Mouse (Mus musculus) midbrain, embryonic 11.5 days (tissue): Measurements from ENCODE around the gene Cenpo. TPM values are rescaled to one million over a fixed set of nuclear protein-coding genes. Genes with fewer than 3 reads are reported as not detected.

Experiments
- ATAC-seq: fragments of 200-750 bp; cut with Nextera tagmentation; 2 replicates; pipeline ENCODE4 v1.8.0; 2017; ENCODE audit warnings: moderate TSS enrichment, moderate library complexity; ENCODE audit not compliant: low FRiP score
- DNase-seq: peaks from one replicate; pipeline ENCODE4 v3.0.0; 2015; ENCODE audit warnings: low spot score; ENCODE audit errors: missing footprints
- H3K27ac ChIP-seq: fragments of 300-500 bp; sonication (generic); 2 replicates; pipeline ENCODE4 v1.5.1; 2014; ENCODE audit warnings: low read depth, low read length
- H3K27me3 ChIP-seq: fragments of 300-500 bp; sonication (generic); 2 replicates; pipeline ENCODE4 v1.6.1; 2014; ENCODE audit warnings: mild to moderate bottlenecking, low read length, moderate library complexity, mixed read lengths; ENCODE audit not compliant: control insufficient read depth, insufficient read depth
- H3K36me3 ChIP-seq: fragments of 300-500 bp; sonication (generic); 2 replicates; pipeline ENCODE4 v1.6.1; 2014; ENCODE audit warnings: mild to moderate bottlenecking, low read length, moderate library complexity, mixed read lengths; ENCODE audit not compliant: control insufficient read depth, insufficient read depth
- H3K4me1 ChIP-seq: fragments of 300-500 bp; sonication (generic); 2 replicates; pipeline ENCODE4 v1.6.1; 2014; ENCODE audit warnings: low read length; ENCODE audit not compliant: control insufficient read depth, insufficient read depth
- H3K4me2 ChIP-seq: fragments of 300-500 bp; sonication (generic); 2 replicates; pipeline ENCODE4 v1.6.1; 2014; ENCODE audit warnings: mild to moderate bottlenecking, moderate library complexity
- H3K4me3 ChIP-seq: fragments of 300-500 bp; sonication (generic); 2 replicates; pipeline ENCODE4 v1.5.1; 2014; ENCODE audit warnings: low read depth, low read length
- H3K9ac ChIP-seq: fragments of 300-500 bp; sonication (generic); 2 replicates; pipeline ENCODE4 v1.6.1; 2014; ENCODE audit warnings: low read length
- H3K9me3 ChIP-seq: fragments of 300-500 bp; sonication (generic); 2 replicates; pipeline ENCODE4 v1.6.1; 2016; ENCODE audit warnings: low read length; ENCODE audit not compliant: control insufficient read depth
- WGBS: fragments of 180-500 bp; shearing (Covaris S2); extraction: QIAGEN DNeasy Blood & Tissue Kit; methylation state at CpG from one replicate; pipeline ENCODE4 v1.1.7; 2014; 5-methylcytosine and 5-hydroxymethylcytosine counted together
- polyA plus RNA-seq: library from polyadenylated mRNA; unstranded; fragments of >200 nt; fragmentation: Nextera tagmentation; extraction: Ambion mirVana; gene quantifications from 2 replicates; pipeline ENCODE4 v1.2.1, GENCODE M21; 2014

The Cenpo gene
- polyA plus RNA-seq, 1 experiment from 2014 or later: 19.7 TPM

GRCm38 (mm10) chr12:4188171-4189059, 45.7 kb downstream of the Cenpo start:
- DNase-seq (peak; percentile 90), ATAC-seq (peak; percentile 84)
- H3K27ac ChIP-seq: peak overlapping the region; percentile 67
- H3K36me3 ChIP-seq: no peaks in the 10 kb centered on the region
- H3K27me3 ChIP-seq: no peaks in the 10 kb centered on the region
- peaks cover 7% of the 10 kb centered on the region; the same call in 1 of the 2 replicates for H3K4me1 ChIP-seq
- H3K9me3 ChIP-seq: no peaks in the 10 kb centered on the region
- H3K4me2 ChIP-seq: no peak overlapping the region
- H3K4me3 ChIP-seq: no peak overlapping the region
- WGBS: 34% methylated on average over 14 of the region's 14 CpGs
- H3K9ac ChIP-seq: 0 out of 2 replicates have a peak overlapping the region, but pooled peaks have one; percentile 12

- H3K27me3 ChIP-seq: no peaks in the 10 kb centered on the region
- H3K27ac ChIP-seq: no peak overlapping the region
- WGBS: 63% methylated on average over 2 of the region's 2 CpGs
- H3K4me3 ChIP-seq: no peak overlapping the region
- no peak overlapping the region for H3K4me2 ChIP-seq
- ATAC-seq (no peak), DNase-seq (no peak)
- H3K36me3 ChIP-seq: no peaks in the 10 kb centered on the region
- no peak overlapping the region for H3K9ac ChIP-seq
- no peaks in the 10 kb centered on the region for H3K9me3 ChIP-seq
- H3K4me1 ChIP-seq: peaks cover 7% of the 10 kb centered on the region; the same call in 1 of the 2 replicates
Measured at GRCm38 (mm10) chr12:4184648-4185047, 49.4 kb downstream of the Cenpo start.

GRCm38 (mm10) chr12:4180507-4180906, 53.6 kb downstream of the Cenpo start:
- 67% methylated on average over 3 of the region's 3 CpGs for WGBS
- DNase-seq (no peak), ATAC-seq (no peak)
- no peak overlapping the region for H3K4me2 ChIP-seq
- peaks cover 3% of the 10 kb centered on the region; the same call in 1 of the 2 replicates for H3K4me1 ChIP-seq
- no peak overlapping the region for H3K9ac ChIP-seq
- no peaks in the 10 kb centered on the region for H3K27me3 ChIP-seq
- H3K9me3 ChIP-seq: no peaks in the 10 kb centered on the region
- H3K27ac ChIP-seq: no peak overlapping the region
- no peak overlapping the region for H3K4me3 ChIP-seq
- H3K36me3 ChIP-seq: no peaks in the 10 kb centered on the region

GRCm38 (mm10) chr12:4179671-4180233, 54.3 kb downstream of the Cenpo start:
- peaks cover 3% of the 10 kb centered on the region; the same call in 1 of the 2 replicates for H3K4me1 ChIP-seq
- 85% methylated on average over 6 of the region's 6 CpGs for WGBS
- no peak overlapping the region for H3K4me3 ChIP-seq
- no peaks in the 10 kb centered on the region for H3K36me3 ChIP-seq
- DNase-seq (no peak), ATAC-seq (no peak)
- no peak overlapping the region for H3K27ac ChIP-seq
- no peak overlapping the region for H3K4me2 ChIP-seq
- no peaks in the 10 kb centered on the region for H3K27me3 ChIP-seq
- H3K9ac ChIP-seq: no peak overlapping the region
- no peaks in the 10 kb centered on the region for H3K9me3 ChIP-seq

GRCm38 (mm10) chr12:4178839-4179238, 55.3 kb downstream of the Cenpo start:
- H3K27me3 ChIP-seq: no peaks in the 10 kb centered on the region
- H3K9me3 ChIP-seq: no peaks in the 10 kb centered on the region
- H3K4me3 ChIP-seq: no peak overlapping the region
- no peak overlapping the region for H3K27ac ChIP-seq
- ATAC-seq (no peak), DNase-seq (no peak)
- no peaks in the 10 kb centered on the region for H3K36me3 ChIP-seq
- peaks cover 3% of the 10 kb centered on the region; the same call in 1 of the 2 replicates for H3K4me1 ChIP-seq
- H3K4me2 ChIP-seq: no peak overlapping the region
- no peak overlapping the region for H3K9ac ChIP-seq
- WGBS: 50% methylated on average over 5 of the region's 5 CpGs

- DNase-seq: no peak
- Histone ChIP-seq H3K4me2 (no peak overlapping the region), H3K4me3 (no peak overlapping the region), H3K27me3 (no peaks in the 10 kb centered on the region), H3K9ac (no peak overlapping the region), H3K4me1 (no peaks in the 10 kb centered on the region), H3K9me3 (no peaks in the 10 kb centered on the region), H3K36me3 (no peaks in the 10 kb centered on the region), H3K27ac (no peak overlapping the region)
- no peak for ATAC-seq
- 88% methylated on average over 15 of the region's 15 CpGs for WGBS
Measured at GRCm38 (mm10) chr12:4173108-4173790, 60.8 kb downstream of the Cenpo start.

- Histone ChIP-seq H3K4me2 (no peak overlapping the region), H3K4me3 (no peak overlapping the region), H3K27me3 (no peaks in the 10 kb centered on the region), H3K36me3 (no peaks in the 10 kb centered on the region), H3K27ac (no peak overlapping the region), H3K4me1 (no peaks in the 10 kb centered on the region), H3K9ac (no peak overlapping the region), H3K9me3 (no peaks in the 10 kb centered on the region)
- DNase-seq (no peak), ATAC-seq (no peak)
- WGBS: 94% methylated on average over 5 of the region's 5 CpGs
Measured at GRCm38 (mm10) chr12:4169622-4170021, 64.5 kb downstream of the Cenpo start.

- no peak for ATAC-seq
- H3K4me2 ChIP-seq: no peak overlapping the region
Measured at GRCm38 (mm10) chr12:4169058-4169457, 65.0 kb downstream of the Cenpo start.

GRCm38 (mm10) chr12:4166970-4167369, 67.1 kb downstream of the Cenpo start:
- no peak overlapping the region for H3K4me3 ChIP-seq
- H3K4me2 ChIP-seq: no peak overlapping the region
- H3K9ac ChIP-seq: no peak overlapping the region
- no peaks in the 10 kb centered on the region for H3K36me3 ChIP-seq
- H3K27me3 ChIP-seq: no peaks in the 10 kb centered on the region
- H3K4me1 ChIP-seq: no peaks in the 10 kb centered on the region
- no peak overlapping the region for H3K27ac ChIP-seq
- DNase-seq (no peak), ATAC-seq (no peak)
- 71% methylated on average over 3 of the region's 3 CpGs for WGBS
- H3K9me3 ChIP-seq: no peaks in the 10 kb centered on the region

More at GRCm38 (mm10) chr12:4169058-4169457, 65.0 kb downstream of the Cenpo start:
- Histone ChIP-seq H3K9ac (no peak overlapping the region), H3K4me3 (no peak overlapping the region), H3K27ac (no peak overlapping the region), H3K4me1 (no peaks in the 10 kb centered on the region), H3K9me3 (no peaks in the 10 kb centered on the region), H3K27me3 (no peaks in the 10 kb centered on the region), H3K36me3 (no peaks in the 10 kb centered on the region)
- DNase-seq: no peak
- WGBS: 100% methylated on average over 1 of the region's 1 CpGs
